Mouse (Mus musculus): ENCODE measurements at regions not wholly inside any gene's neighbourhood (a gene's known extent, or its start where the extent isn't known, plus 50 kb on each side); places are given as distances from the start of the nearest gene placed in this dataset.

DNA sequence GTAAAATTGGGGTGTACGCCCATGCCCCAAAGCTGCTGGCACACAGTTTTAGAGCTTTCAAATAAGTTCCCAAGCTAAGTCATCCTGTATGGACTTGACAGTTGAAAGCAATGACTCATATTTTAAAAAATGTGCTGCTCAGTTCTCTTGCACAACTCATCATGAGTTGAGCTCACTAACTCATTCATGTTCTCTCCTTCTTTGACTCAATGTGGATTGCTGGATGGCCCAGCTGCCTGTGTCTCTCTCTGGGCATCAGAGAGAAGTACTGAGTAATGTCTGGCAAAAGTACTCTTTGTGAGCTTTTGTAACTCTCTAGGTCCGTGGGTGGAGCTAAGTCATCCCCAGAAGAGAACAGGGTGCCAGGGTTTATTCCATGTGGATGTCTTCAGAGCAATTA lies 355.3 kb downstream of the Rnd3 start:
- in situ Hi-C loops (cut with MboI, MseI): loop anchor here (5.0 kb wide), 1 partner anchor 51 kb away; no protein-coding TSS in a partner anchor

- in situ Hi-C loops (cut with MboI, MseI): loop anchor here (5.0 kb wide), 1 partner anchor 51 kb away; no protein-coding TSS in a partner anchor
These were observed 355.8 kb downstream of the Rnd3 start for GRCm38 (mm10) chr2:50793067-50793466.

DNA sequence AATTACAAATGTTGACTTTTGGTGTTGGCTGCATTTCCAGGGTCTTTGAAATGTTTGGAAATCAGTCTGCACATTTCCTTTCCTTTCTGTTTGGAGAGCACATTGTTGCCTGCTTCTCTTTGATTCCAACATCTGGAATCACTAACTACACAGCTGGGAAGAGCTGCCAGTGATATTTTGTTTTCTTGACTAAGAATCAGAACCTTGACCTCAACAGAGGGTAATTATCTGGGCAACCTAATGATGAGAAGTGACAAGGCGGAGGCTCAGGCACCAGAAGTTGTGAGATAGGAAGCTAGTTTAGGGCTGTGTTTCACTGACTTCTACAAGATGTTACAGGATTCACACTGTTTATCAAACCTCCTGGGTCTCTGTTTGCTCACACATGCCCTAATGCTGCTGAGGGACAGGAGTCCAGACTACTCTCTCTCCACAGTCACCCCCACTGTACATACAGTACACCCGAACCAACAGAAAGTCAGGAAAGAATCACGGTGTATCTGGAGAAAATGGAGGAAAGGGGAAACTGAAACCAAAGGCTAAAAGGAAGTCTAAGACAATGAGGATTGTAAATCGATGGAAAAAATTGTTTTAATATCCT lies 359.8 kb downstream of the Rnd3 start:
- in situ Hi-C loops (cut with MboI, MseI): no loop called here

DNA sequence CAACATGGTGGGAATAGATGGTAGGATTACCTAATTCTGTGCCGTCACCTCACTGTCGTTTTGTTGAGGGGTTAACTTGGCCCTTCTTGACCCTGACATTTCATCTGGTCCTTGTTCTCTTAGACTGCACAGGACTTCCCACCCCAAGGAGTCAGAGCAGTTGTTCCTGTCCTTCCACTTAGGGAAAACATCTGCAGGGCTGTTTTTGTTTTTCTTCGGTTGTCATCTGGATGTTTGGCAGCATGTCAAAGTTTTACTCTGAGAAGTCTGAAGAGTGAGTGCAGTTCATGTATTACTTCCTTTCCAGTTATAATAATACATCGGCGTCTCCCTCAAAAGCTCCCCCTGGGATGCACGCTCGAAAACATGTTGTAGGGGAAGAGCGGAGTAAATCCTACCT lies 376.8 kb downstream of the Rnd3 start:
- in situ Hi-C loops (cut with MboI, MseI): no loop called here

DNA sequence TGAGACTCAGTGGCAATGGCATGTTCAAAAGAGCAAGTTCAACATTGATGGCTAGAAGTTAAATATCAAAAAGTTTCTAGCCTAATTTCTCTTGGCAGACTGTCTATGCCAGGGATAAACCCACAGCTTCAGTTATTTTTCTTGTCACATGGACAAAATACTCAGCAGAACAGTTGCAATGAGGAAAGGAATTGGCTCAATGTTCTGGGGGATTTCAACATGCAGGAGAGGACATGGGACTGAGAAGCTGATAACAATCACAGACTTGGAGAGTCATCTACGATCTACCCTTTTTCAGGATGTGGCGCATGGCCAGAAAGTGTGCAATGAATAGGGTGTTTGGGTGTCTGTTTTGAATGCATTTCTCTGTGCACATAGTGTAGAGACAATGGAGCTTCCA lies 389.9 kb downstream of the Rnd3 start:
- in situ Hi-C loops (cut with MboI, MseI): no loop called here

- in situ Hi-C loops (cut with MboI, MseI): no loop called here
These were observed 390.9 kb downstream of the Rnd3 start for GRCm38 (mm10) chr2:50757837-50758541.

GRCm38 (mm10) chr2:50755616-50756450 lies 393.1 kb downstream of the Rnd3 start:
- in situ Hi-C loops (cut with MboI, MseI): no loop called here

DNA sequence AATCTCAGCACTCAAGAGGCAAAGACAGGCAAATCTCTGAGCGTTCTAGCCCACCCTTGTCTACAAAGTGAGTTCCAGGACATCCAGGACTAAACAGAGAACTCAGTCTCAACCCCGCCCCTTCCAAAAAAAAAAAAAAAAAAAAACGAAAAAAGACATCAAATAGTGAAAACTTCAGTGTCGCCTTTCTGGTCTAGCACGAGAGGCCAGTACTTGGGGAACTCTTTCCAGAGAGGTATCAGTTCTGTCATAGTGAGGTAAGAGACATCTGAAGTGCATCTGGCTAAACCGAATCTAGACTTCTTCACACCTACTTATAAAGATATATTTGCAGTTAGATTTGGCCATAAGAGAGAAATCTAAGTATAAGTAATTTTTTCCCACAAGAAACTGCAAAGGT lies 393.8 kb downstream of the Rnd3 start:
- in situ Hi-C loops (cut with MboI, MseI): no loop called here

GRCm38 (mm10) chr2:50752408-50752807 lies 396.5 kb downstream of the Rnd3 start:
- in situ Hi-C loops (cut with MboI, MseI): no loop called here

- in situ Hi-C loops (cut with MboI, MseI): no loop called here
These were observed 398.1 kb downstream of the Rnd3 start for GRCm38 (mm10) chr2:50750799-50751198.

DNA sequence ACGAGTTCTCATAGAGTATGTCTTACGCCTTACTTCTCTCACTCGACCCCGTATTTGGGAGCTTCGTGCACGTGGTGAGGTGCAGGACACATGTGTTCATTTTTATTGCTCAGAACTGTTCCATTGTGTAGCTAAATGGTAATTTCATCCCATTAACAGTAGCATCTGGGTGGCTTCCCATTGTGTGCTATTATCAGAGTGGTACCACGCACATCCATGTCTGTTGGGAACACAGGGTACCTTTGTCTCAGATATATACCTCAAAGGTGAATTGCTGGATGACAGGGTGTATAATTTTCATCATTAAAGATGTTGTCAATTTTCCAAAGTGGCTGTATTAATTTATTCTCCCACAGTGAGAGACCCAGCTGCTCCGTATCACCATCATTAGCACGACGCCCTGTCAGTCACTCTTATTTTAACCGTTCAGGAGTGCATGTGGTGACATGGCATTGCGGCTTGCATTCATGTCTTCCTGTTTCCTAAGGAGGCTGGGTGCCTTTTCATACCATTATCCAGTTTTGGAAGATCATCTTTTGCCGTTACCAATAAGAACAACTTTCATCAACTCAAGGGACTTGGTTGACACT lies 404.2 kb downstream of the Rnd3 start:
- in situ Hi-C loops (cut with MboI, MseI): loop anchor here (5.0 kb wide), 1 partner anchor 48 kb away; no protein-coding TSS in a partner anchor

DNA sequence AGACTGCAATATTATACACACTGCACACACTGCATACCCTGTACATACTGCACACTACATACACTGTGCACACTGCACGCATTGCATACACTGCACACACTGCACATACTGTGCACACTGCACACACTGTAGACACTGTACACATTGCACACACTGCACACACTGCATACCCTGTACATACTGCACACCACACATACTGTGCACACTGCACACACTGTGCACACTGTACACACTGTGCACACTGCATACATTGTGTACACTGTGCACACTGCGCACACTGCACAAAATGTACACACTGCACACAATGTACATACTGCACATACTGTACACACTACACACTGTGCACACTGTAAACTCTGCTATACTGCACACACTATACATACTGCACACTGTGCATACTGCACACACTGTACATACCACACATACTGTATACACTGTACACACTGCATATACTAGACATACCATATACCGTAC lies 405.1 kb downstream of the Rnd3 start:
- in situ Hi-C loops (cut with MboI, MseI): loop anchor here (5.0 kb wide), 1 partner anchor 48 kb away; no protein-coding TSS in a partner anchor

GRCm38 (mm10) chr2:50742421-50742820 lies 406.5 kb downstream of the Rnd3 start:
- in situ Hi-C loops (cut with MboI, MseI): loop anchor here (5.0 kb wide), 1 partner anchor 50 kb away; no protein-coding TSS in a partner anchor

GRCm38 (mm10) chr2:50741337-50741736 lies 407.6 kb downstream of the Rnd3 start:
- in situ Hi-C loops (cut with MboI, MseI): loop anchor here (5.0 kb wide), 1 partner anchor 51 kb away; no protein-coding TSS in a partner anchor

DNA sequence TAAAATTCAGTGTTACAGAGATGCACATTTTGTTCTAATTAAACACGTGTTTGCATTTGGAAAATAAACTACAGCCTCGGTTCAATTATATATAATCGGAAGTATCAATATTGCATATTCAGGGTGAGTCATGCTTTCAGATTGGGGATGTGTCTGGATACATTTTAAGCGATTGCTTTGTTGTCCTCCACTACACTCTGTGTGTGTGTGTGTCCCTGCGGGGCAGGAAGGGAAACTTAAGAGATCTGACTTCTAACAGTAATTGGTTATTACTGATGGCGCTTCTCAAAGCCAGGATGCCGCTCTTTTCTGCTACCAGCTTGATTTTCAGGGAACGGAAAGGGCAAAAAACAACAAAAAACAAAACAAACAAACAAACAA lies 409.3 kb downstream of the Rnd3 start:
- in situ Hi-C loops (cut with MboI, MseI): no loop called here

- in situ Hi-C loops (cut with MboI, MseI): no loop called here
These were observed 409.8 kb downstream of the Rnd3 start for GRCm38 (mm10) chr2:50738936-50739598.

- in situ Hi-C loops (cut with MboI, MseI): no loop called here
These were observed 411.2 kb downstream of the Rnd3 start for GRCm38 (mm10) chr2:50737706-50738105.

DNA sequence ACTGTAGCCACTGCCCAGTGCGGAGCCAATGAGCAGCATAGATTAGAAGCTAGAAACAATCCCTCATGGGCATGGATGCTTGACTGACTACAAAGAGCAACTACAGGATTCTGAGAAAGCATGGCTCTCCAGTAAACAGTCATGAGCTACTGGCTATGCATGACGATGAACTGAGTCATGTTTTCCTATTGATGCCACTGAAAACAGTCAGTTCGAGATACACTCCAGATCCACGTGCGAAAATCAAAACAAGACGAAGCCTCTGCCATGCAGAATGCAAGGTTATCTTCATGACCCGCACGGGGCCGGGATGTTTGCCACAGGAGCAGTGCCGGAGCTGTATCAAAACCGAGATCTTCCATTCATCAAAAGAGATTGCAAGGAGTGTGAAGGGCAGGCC lies 413.9 kb downstream of the Rnd3 start:
- in situ Hi-C loops (cut with MboI, MseI): no loop called here

DNA sequence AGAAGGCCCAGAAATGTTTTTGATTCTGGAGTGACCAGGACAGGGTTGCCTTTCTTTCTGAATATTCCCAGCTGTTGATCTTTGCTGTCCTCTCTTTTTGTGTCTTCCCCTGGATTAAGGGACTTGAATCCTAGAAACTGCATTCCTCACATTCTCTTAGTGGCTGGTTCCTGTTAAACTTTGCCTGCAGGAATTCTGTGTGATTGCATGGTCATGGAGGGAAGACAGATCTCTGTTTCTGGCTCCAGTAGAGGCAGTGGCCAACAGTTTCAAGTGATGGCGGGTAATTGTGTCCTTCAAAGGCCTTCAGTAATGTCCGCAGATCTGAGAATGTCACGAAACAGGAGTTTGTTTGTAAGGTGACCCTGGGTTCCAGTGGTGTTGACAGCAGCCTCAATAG lies 410.1 kb upstream of the Mmadhc start:
- in situ Hi-C loops (cut with MboI, MseI): no loop called here

DNA sequence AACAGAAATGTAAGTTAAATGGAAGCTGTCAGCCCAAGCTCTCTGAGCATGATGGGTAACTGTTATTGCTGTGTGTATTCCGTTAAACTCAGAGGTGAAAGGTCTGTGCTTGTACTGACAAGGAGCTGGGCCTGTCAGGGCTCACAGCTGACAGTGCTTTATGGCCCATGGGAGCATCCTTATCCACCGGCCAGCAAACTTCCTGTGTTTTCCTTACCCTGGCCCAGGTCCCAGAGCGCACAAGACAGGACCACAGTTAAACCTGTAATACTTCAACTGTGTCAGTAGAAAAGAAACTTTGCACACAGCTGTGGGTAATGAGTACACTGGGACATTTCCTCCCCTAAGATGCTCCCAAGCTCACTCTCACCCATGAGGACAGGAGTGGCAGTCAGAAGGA lies 407.7 kb upstream of the Mmadhc start:
- in situ Hi-C loops (cut with MboI, MseI): no loop called here

All from T-helper 1 cell (primary cell).